Mouse (Mus musculus): Measurements from ENCODE around the gene Ccr7. TPM values are rescaled to one million over a fixed set of nuclear protein-coding genes. Genes with fewer than 3 reads are reported as not detected.

Gene Ccr7
- total and polyA plus RNA-seq, 3 experiments = 0.04 to 0.06 TPM; not detected in 1

DNA sequence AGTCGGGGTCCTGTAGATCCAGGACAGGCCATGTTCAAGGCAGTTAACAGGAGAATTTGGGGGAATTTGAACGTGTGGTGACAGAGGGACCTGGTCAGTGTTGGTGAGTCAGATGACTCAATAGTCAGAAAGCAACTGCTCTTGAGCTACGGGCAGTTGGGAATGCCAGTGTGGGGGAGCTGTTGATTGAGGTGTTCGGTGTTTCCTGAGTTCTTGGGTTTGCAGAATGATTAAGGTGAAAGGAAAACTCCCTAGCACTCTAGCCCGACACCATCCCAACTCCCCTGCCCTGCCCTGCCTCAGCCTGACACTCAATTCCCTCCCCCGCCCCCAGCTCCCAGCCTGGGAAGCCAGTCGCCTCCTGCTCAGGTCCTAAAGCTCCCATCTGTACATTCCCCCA is 4.0 kb downstream of the Ccr7 start:
- Histone ChIP-seq H3K9me3 (replicated peaks; ENCODE audit: insufficient read depth, low read length) (no peaks in the 10 kb centered on the region), H3K4me3 (ENCODE audit: control insufficient read depth in 1 of 2, insufficient read depth in 1 of 2, low read depth in 2 of 2, low read length in 2 of 2) (no peak overlapping the region), H3K27me3 (ENCODE audit: control insufficient read depth in 1 of 2, insufficient read depth in 2 of 2, low read length in 2 of 2) (peaks cover 10 to 11% of the 10 kb centered on the region in 2 experiments; a peak in 2 of 4 replicates), H3K36me3 (ENCODE audit: control insufficient read depth in 1 of 2, insufficient read depth in 2 of 2, low read length in 2 of 2) (no peaks in the 10 kb centered on the region), H3K9ac (ENCODE audit: control insufficient read depth, low read depth, low read length, poor library complexity, severe bottlenecking) (no peak overlapping the region), H3K79me2 (ENCODE audit: control insufficient read depth, insufficient read depth, low read length, poor library complexity) (no peaks in the 10 kb centered on the region), H3K4me1 (ENCODE audit: control insufficient read depth in 1 of 2, insufficient read depth in 2 of 2, low read length in 2 of 2) (no peaks in the 10 kb centered on the region; a peak in 1 of 4 replicates), H3K27ac (ENCODE audit: control insufficient read depth, low read depth, low read length) (no peak overlapping the region)
- DNase-seq (ENCODE audit: low read depth, low spot score) = no peak
- no peak for TF ChIP-seq GATA1 (IDR thresholded peaks at IDR 0.05; ENCODE audit: low read depth, low read length)
- TF ChIP-seq ZMIZ1 (IDR thresholded peaks at IDR 0.05; ENCODE audit: low read depth, low read length) = no peak
- no peak for TF ChIP-seq MAZ (IDR thresholded peaks at IDR 0.05; ENCODE audit: low read depth, low read length)
- TF ChIP-seq SIN3A (IDR thresholded peaks at IDR 0.05; ENCODE audit: low read length) = no peak
- no peak for TF ChIP-seq TAL1 (IDR thresholded peaks at IDR 0.05; ENCODE audit: low read length)
- no peak for TF ChIP-seq E2F4 (IDR thresholded peaks at IDR 0.05; ENCODE audit: borderline replicate concordance, low read depth, low read length)
- TF ChIP-seq ETS1 (IDR thresholded peaks at IDR 0.05; ENCODE audit: low read depth, low read length) = no peak
- no peak for TF ChIP-seq GABPA (IDR thresholded peaks at IDR 0.05; ENCODE audit: low read depth, low read length)
- no peak for TF ChIP-seq CTCF (IDR thresholded peaks at IDR 0.05 in 2 of 3, conservative IDR thresholded peaks at IDR 0.05 in 1 of 3; ENCODE audit: control insufficient read depth in 1 of 3, insufficient read depth in 1 of 3, low read depth in 2 of 3, low read length in 3 of 3, poor library complexity in 1 of 3, severe bottlenecking in 1 of 3)
- no peak for TF ChIP-seq ELF1 (IDR thresholded peaks at IDR 0.05; ENCODE audit: low read depth, low read length)
- TF ChIP-seq ZC3H11A (IDR thresholded peaks at IDR 0.05; ENCODE audit: low read depth, low read length) = no peak
- TF ChIP-seq USF1 (IDR thresholded peaks at IDR 0.05; ENCODE audit: low read depth, low read length) = no peak
- TF ChIP-seq BHLHE40 (IDR thresholded peaks at IDR 0.05; ENCODE audit: borderline replicate concordance, low read depth, low read length) = no peak
- no peak for TF ChIP-seq RAD21 (IDR thresholded peaks at IDR 0.05; ENCODE audit: low read depth, low read length)
- no peak for TF ChIP-seq NELFE (IDR thresholded peaks at IDR 0.05; ENCODE audit: low read depth, low read length)
- TF ChIP-seq USF2 (IDR thresholded peaks at IDR 0.05; ENCODE audit: borderline replicate concordance in 1 of 2, insufficient read depth in 1 of 2, low read depth in 1 of 2, low read length in 2 of 2) = no peak
- TF ChIP-seq POLR2AphosphoS2 (IDR thresholded peaks at IDR 0.05; ENCODE audit: low read length) = no peak
- no peak for TF ChIP-seq MXI1 (IDR thresholded peaks at IDR 0.05; ENCODE audit: low read depth, low read length)
- TF ChIP-seq MAFK (IDR thresholded peaks at IDR 0.05; ENCODE audit: borderline replicate concordance, low read depth, low read length) = no peak

DNA sequence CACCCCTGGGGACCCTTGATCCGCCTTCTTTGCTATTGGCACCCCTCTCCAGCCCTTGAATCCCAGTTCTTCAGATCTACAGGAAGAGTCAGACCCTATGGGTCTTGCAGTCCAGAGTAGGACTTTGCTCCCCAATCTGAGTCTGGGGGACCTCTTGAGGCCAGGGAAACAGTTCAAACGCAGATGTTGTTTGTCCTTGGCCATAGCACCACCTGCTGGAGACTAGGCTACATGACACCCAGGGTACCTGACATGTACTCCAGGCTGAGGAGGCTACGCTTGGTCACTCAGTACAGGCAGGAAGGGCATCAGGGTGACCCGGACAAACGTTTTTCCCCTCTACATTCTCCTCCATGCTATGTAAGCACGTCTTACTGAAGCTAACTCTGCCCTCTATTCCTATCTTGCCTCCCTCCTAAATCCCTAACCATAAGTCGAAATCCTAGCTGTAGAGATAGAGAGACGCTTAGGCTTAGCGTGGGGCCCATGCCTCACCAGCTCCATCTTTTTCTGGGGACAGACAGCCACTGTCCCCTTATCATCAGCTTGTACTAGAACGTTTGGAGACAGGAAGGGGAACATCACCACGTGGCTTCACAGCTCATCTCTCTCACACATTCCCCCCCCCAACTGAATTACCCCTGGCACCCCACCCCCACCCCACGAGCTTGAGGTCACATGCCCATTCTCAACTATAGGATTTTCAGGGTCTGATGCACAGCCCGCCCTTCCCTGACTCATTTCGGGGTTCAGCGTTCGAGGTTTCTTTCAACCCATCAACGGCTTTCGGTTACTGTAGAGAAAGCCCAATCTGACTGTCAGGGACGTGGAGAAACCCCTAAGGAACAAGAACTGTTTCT is 4.7 kb downstream of the Ccr7 start:
- H3K4me3 ChIP-seq (ENCODE audit: control insufficient read depth in 1 of 2, insufficient read depth in 1 of 2, low read depth in 2 of 2, low read length in 2 of 2) = no peak overlapping the region
- peaks cover 10% of the 10 kb centered on the region in 2 experiments; a peak in 2 of 4 replicates for H3K27me3 ChIP-seq (ENCODE audit: control insufficient read depth in 1 of 2, insufficient read depth in 2 of 2, low read length in 2 of 2)
- TF ChIP-seq ZC3H11A (IDR thresholded peaks at IDR 0.05; ENCODE audit: low read depth, low read length) (peak; percentile 90), JUND (IDR thresholded peaks at IDR 0.05; ENCODE audit: low read depth, low read length) (no peak), MAZ (IDR thresholded peaks at IDR 0.05; ENCODE audit: low read depth, low read length) (no peak), POLR2AphosphoS2 (IDR thresholded peaks at IDR 0.05; ENCODE audit: low read length) (no peak), MAX (IDR thresholded peaks at IDR 0.05; ENCODE audit: low read length) (0 out of 2 replicates have a peak, but pooled peaks have one; percentile 34), ELF1 (IDR thresholded peaks at IDR 0.05; ENCODE audit: low read depth, low read length) (no peak), ZMIZ1 (IDR thresholded peaks at IDR 0.05; ENCODE audit: low read depth, low read length) (no peak), SMC3 (IDR thresholded peaks at IDR 0.05; ENCODE audit: low read depth, low read length) (peak; percentile 93), NRF1 (IDR thresholded peaks at IDR 0.05; ENCODE audit: insufficient read depth, low read depth, low read length, poor library complexity, severe bottlenecking) (no peak), CHD2 (IDR thresholded peaks at IDR 0.05; ENCODE audit: low read length) (no peak), BHLHE40 (IDR thresholded peaks at IDR 0.05; ENCODE audit: borderline replicate concordance, low read depth, low read length) (no peak), CTCF (IDR thresholded peaks at IDR 0.05 in 2 of 3, conservative IDR thresholded peaks at IDR 0.05 in 1 of 3; ENCODE audit: control insufficient read depth in 1 of 3, insufficient read depth in 1 of 3, low read depth in 2 of 3, low read length in 3 of 3, poor library complexity in 1 of 3, severe bottlenecking in 1 of 3) (peak; percentile 96 to 98 (median 96)), UBTF (IDR thresholded peaks at IDR 0.05; ENCODE audit: borderline replicate concordance, insufficient read depth, low read depth, low read length) (no peak), USF1 (IDR thresholded peaks at IDR 0.05; ENCODE audit: low read depth, low read length) (peak; percentile 55; the same call in 1 of the 2 replicates), GABPA (IDR thresholded peaks at IDR 0.05; ENCODE audit: low read depth, low read length) (no peak), ZKSCAN1 (IDR thresholded peaks at IDR 0.05; ENCODE audit: low read depth, low read length) (no peak), MYB (IDR thresholded peaks at IDR 0.05; ENCODE audit: low read depth, low read length) (no peak), EP300 (IDR thresholded peaks at IDR 0.05; ENCODE audit: low read depth in 1 of 2, low read length in 2 of 2) (no peak)

More for the DNA sequence above, 4.7 kb downstream of the Ccr7 start:
- no peaks in the 10 kb centered on the region for H3K79me2 ChIP-seq (ENCODE audit: control insufficient read depth, insufficient read depth, low read length, poor library complexity)
- DNase-seq (ENCODE audit: low read depth, low spot score) = peak; percentile 86
- no peaks in the 10 kb centered on the region; a peak in 1 of 4 replicates for H3K4me1 ChIP-seq (ENCODE audit: control insufficient read depth in 1 of 2, insufficient read depth in 2 of 2, low read length in 2 of 2)
- H3K36me3 ChIP-seq (ENCODE audit: control insufficient read depth in 1 of 2, insufficient read depth in 2 of 2, low read length in 2 of 2) = no peaks in the 10 kb centered on the region
- no peak overlapping the region for H3K9ac ChIP-seq (ENCODE audit: control insufficient read depth, low read depth, low read length, poor library complexity, severe bottlenecking)
- H3K27ac ChIP-seq (ENCODE audit: control insufficient read depth, low read depth, low read length) = no peak overlapping the region
- H3K9me3 ChIP-seq (replicated peaks; ENCODE audit: insufficient read depth, low read length) = no peaks in the 10 kb centered on the region

Measured in MEL (cell line).